ENCODE assay signal across 19 mouse cellular contexts in the genomic region with DNA sequence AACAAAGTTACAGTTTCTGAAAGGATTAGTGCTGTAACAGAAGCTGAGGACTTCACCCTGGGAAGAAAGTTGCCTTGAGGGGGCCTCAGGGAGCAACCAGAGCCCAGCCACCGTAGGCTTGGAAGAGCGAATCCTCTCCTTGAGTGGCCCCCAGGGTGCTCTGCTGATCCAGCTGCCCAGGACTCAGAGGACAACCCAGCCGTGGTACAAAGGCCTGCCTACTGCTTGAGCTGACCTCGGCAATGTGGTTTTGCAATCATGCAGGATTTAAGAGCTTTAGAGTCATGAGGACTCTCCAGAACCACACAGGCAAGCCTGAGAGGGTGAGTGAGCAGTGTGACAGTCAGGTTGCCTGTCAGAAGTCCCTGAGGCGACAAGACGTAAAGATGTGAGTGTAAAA. TPM values are rescaled to one million over a fixed set of nuclear protein-coding genes. Genes with fewer than 3 reads are reported as not detected.
DNase-seq lines count a peak whose midpoint lies in the region; ATAC-seq lines count a peak whose summit lies in the region.
"Had no signal": no experiment of that assay in that cellular context is flagged by ENCODE, and none has a peak within 500 bp of the region (broad histone marks: within the 10 kb centered on the region; RNA-seq: fewer than 3 reads in every experiment).

No protein-coding gene starts in this region.

- no peak overlapping the region for H3K4me3 ChIP-seq in heart, embryonic 12.5 days
- no peak overlapping the region for H3K4me3 ChIP-seq in liver, embryonic 16.5 days (ENCODE audit: low read depth, low read length)
- no peak overlapping the region for H3K4me3 ChIP-seq in midbrain, embryonic 10.5 days
- H3K4me3 ChIP-seq: forebrain, embryonic 15.5 days; limb, embryonic 12.5 days; midbrain, embryonic 12.5 days; myocyte; neural tube, embryonic 15.5 days had no signal

- H3K27me3 ChIP-seq in heart, embryonic 12.5 days (replicated peaks) = no peaks in the 10 kb centered on the region
- no peaks in the 10 kb centered on the region for H3K27me3 ChIP-seq in liver, embryonic 16.5 days (ENCODE audit: control insufficient read depth, insufficient read depth, low read depth, low read length)
- no peaks in the 10 kb centered on the region for H3K27me3 ChIP-seq in midbrain, embryonic 10.5 days (ENCODE audit: low read depth, poor library complexity, severe bottlenecking)
- H3K27me3 ChIP-seq: CH12.LX; forebrain, embryonic 15.5 days; limb, embryonic 12.5 days; midbrain, embryonic 12.5 days; neural tube, embryonic 15.5 days had no signal

- H3K9me3 ChIP-seq in heart, embryonic 12.5 days (replicated peaks) = no peaks in the 10 kb centered on the region
- H3K9me3 ChIP-seq in liver, embryonic 16.5 days (replicated peaks; ENCODE audit: control insufficient read depth, low read length) = no peaks in the 10 kb centered on the region
- H3K9me3 ChIP-seq in midbrain, embryonic 10.5 days (replicated peaks) = no peaks in the 10 kb centered on the region
- H3K9me3 ChIP-seq: forebrain, embryonic 15.5 days; limb, embryonic 12.5 days; midbrain, embryonic 12.5 days; neural tube, embryonic 15.5 days had no signal

- no peak overlapping the region for H3K4me2 ChIP-seq in heart, embryonic 12.5 days
- H3K4me2 ChIP-seq in liver, embryonic 16.5 days (ENCODE audit: low read depth, low read length) = no peak overlapping the region
- H3K4me2 ChIP-seq: forebrain, embryonic 15.5 days; limb, embryonic 12.5 days; lung, embryonic 14.5 days; midbrain, embryonic 12.5 days; neural tube, embryonic 15.5 days had no signal

- no peak for ATAC-seq in heart, embryonic 12.5 days (ENCODE audit: insufficient number of reproducible peaks, low FRiP score)
- ATAC-seq in liver, embryonic 16.5 days (ENCODE audit: low read depth) = peak; percentile 19; the same call in 1 of the 2 replicates
- ATAC-seq: forebrain, embryonic 15.5 days had no signal

- no peaks in the 10 kb centered on the region for H3K36me3 ChIP-seq in heart, embryonic 12.5 days
- no peaks in the 10 kb centered on the region for H3K36me3 ChIP-seq in liver, embryonic 16.5 days (ENCODE audit: control insufficient read depth, insufficient read depth)
- no peaks in the 10 kb centered on the region for H3K36me3 ChIP-seq in midbrain, embryonic 10.5 days
- H3K36me3 ChIP-seq: forebrain, embryonic 15.5 days; limb, embryonic 12.5 days; midbrain, embryonic 12.5 days; neural tube, embryonic 15.5 days had no signal

- DNase-seq in heart, adult 11 months = peak; percentile 65
- DNase-seq in liver = no peak
- DNase-seq in lung, postnatal 14 days = peak; percentile 21
- DNase-seq in midbrain, embryonic 10.5 days (ENCODE audit: low spot score) = no peak
- no peak for DNase-seq in kidney, adult 8-10 months
- DNase-seq: cerebellum, postnatal 25 days; heart, postnatal 10 days; kidney, adult 18-20 months; kidney, postnatal 14 days; lung, embryonic 14.5 days had no signal

- 64% methylated on average over 6 of the region's 6 CpGs for WGBS in heart, embryonic 12.5 days
- 65% methylated on average over 6 of the region's 6 CpGs for WGBS in liver, embryonic 16.5 days (ENCODE audit: insufficient replicate concordance)
- WGBS in midbrain, embryonic 10.5 days = 71% methylated on average over 6 of the region's 6 CpGs

- H3K4me1 ChIP-seq in heart, embryonic 12.5 days (replicated peaks) = no peaks in the 10 kb centered on the region; the same call in 1 of the 2 replicates
- peaks cover 2% of the 10 kb centered on the region for H3K4me1 ChIP-seq in liver, embryonic 16.5 days (ENCODE audit: control insufficient read depth, low read depth, low read length)
- peaks cover 5% of the 10 kb centered on the region for H3K4me1 ChIP-seq in midbrain, embryonic 10.5 days

- H3K9ac ChIP-seq in heart, embryonic 12.5 days = no peak overlapping the region
- H3K9ac ChIP-seq in liver, embryonic 16.5 days (ENCODE audit: low read depth, low read length) = no peak overlapping the region
- H3K9ac ChIP-seq: forebrain, embryonic 15.5 days; limb, embryonic 12.5 days; lung, embryonic 14.5 days; midbrain, embryonic 12.5 days; neural tube, embryonic 15.5 days had no signal

- H3K27ac ChIP-seq in heart, embryonic 12.5 days (ENCODE audit: poor library complexity, severe bottlenecking) = no peak overlapping the region; the same call in 1 of the 2 replicates
- H3K27ac ChIP-seq in liver, embryonic 16.5 days (ENCODE audit: low read length) = no peak overlapping the region
- H3K27ac ChIP-seq in midbrain, embryonic 10.5 days (replicated peaks) = no peak overlapping the region
- H3K27ac ChIP-seq: forebrain, embryonic 15.5 days; limb, embryonic 12.5 days; midbrain, embryonic 12.5 days; neural tube, embryonic 15.5 days; stomach, postnatal 0 days had no signal

RNA-seq across cellular contexts. Expression of gene Klhl7, which starts 28.4 kb away (rescaled TPM):
- 48.4 and 51.1 TPM in 2 replicates for polyA plus RNA-seq in heart, embryonic 12.5 days (2016; fragmentation: Nextera tagmentation; extraction: Ambion mirVana)
- 18.2 and 19.5 TPM in 2 replicates for polyA plus RNA-seq in liver, embryonic 16.5 days (2015; fragmentation: Nextera tagmentation; extraction: Ambion mirVana)
- polyA plus RNA-seq in midbrain, embryonic 10.5 days (2016; fragmentation: Nextera tagmentation; extraction: Ambion mirVana) = 70.6 and 84.1 TPM in 2 replicates

RNA-seq across cellular contexts. Expression of gene Fam126a, which starts 41.5 kb away (rescaled TPM):
- polyA plus RNA-seq in heart, embryonic 12.5 days (2016; fragmentation: Nextera tagmentation; extraction: Ambion mirVana) = 51.5 and 51.7 TPM in 2 replicates
- polyA plus RNA-seq in liver, embryonic 16.5 days (2015; fragmentation: Nextera tagmentation; extraction: Ambion mirVana) = 60.3 and 61.8 TPM in 2 replicates
- polyA plus RNA-seq in midbrain, embryonic 10.5 days (2016; fragmentation: Nextera tagmentation; extraction: Ambion mirVana) = 24.6 and 26.7 TPM in 2 replicates

Comparison
In these comparisons a context has a peak if more than half of its experiments do, and no peak if none do; other contexts are left out.
1. DNase-seq: peak in heart, adult 11 months (single experiment) and lung, postnatal 14 days (single experiment); none in liver (single experiment), midbrain, embryonic 10.5 days (single experiment) and kidney, adult 8-10 months (0 of 2).